Mouse (Mus musculus): ENCODE results near the gene Hagh.

Gene Hagh

DNA sequence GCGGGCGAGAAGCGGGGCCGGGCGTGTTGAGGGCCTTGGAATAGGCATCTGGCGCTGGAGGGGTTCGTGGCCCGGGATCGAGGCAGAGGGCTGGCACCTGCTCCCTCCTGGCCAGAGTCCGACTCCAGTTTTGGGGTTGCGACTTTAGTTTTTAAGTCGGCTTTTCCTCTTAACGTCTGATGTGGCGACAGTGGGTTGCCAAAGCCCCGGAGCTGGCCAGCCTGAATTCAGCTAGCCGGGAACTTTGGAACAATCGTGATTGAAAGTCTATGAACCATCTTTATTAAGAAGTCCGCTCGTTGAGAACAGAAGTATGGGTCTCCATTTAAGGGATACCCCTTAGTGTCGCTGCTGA lies 10.8 kb downstream of the Hagh start:
- no peak for DNase-seq

DNA sequence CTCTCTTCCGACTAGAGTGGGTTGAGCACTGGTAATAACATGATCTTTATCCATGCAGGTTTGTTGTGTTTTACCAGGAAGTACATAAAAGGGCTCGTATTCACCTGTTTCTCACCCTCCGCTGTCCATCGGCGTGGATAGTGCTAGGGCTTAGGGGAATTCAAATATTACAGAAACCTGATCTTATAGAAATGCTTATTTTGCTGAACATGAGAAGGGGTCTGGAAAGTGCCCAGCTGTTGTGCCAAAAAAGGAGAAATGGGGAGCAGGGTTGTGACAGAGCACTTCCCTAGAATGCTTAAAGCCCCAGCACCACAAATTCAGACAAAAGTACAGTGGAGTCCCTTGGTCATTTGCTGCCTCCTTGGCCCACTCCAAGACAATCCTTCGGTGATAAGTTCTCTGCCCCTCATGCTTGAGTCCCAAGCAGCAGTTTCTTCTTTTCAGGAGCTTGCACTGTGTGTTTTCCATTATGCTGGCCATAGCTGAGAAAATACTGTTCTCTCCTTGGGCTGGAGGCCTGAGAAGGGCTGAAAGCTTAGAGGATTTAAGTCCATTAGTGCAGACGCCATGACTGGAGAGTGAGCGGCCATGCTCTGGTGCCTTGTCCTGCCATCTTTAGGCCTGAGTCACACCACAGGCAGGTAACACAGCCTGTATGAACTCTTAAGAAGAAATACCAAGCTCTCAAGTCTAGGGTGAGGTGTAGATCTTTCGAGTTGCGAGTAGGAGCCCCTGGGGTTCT lies 11.6 kb downstream of the Hagh start:
- no peak for DNase-seq

DNA sequence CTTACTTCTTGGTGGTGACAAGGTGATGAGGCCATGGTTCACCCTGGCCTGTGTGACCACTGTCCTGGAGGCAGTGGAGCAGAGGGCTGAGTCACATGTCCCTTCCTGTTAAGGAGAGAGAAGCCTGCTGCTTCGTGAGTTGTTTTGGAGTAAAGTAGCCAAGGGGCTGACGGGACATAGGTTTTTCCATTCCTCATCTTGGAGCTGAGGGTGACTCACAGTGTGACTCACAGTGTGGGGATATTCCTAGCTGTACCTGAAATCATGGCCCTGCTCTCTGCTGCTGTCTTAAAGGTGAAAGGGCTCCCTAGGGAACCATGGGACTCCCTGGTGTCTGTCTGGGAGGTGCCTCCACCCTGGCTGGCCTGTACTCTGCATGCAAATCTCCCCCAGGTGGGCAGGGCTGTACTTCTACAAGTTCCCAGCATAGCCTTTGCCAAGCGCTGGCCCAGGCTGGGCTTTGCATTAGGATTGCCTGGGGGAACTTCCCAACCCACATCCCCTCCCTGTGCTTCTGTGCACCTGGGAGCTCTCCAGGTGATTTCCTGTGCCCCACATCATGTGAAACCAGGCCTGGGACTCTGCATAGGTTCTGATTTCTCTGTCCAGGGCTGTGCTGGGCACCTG lies 16.0 kb downstream of the Hagh start:
- peak; percentile 45 to 60 for DNase-seq

DNA sequence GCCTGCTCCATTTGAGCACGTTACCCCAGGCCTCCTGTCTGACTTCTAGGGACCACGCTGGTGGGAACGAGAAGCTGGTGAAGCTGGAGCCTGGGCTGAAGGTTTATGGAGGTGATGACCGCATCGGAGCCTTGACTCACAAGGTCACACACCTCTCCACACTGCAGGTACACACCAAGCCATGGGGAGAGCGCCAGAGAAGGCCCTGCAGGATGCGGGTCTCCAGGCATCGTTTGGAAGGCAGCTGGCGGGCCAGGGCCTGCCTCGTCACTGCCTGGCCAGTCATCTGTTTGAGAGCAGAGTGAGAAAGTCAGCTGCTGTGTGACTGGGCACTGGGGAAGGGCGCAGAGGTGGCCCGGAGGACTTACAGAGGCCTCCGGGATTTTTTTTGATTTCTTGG lies 16.6 kb downstream of the Hagh start:
- DNase-seq = peak in 1 of 2 experiments; percentile 10

DNA sequence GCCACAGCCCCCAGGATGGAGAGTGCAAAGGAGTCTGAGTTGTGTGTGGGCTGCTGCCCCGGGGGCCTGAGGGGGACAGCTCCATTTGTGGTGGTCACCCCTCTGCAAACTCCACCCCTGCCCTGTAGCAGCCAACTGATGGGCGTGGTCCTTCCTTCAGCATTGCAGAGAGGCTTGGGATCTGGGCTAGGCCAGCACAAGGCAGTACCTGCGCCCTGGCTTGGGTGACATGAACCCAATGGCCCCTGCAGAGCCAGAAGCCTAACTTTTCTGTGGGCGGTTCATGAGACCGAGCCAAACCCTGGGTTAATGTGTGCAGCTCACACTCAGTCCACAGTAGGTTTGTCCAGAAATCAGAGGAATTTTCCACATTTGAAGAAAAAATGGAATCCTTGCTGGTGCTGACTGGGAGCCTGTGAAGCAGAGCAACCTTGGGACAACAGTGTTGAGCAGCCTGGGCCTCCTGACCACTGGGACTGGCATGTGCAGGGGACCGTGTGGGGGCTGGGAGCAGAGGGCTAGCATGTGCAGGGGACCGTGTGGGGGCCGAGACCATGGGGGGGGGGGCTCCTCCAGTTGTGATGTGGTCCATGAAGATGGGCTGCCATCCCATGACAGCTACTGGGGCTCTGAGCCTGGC lies 18.0 kb downstream of the Hagh start:
- peak; percentile 88 to 93 for DNase-seq

DNA sequence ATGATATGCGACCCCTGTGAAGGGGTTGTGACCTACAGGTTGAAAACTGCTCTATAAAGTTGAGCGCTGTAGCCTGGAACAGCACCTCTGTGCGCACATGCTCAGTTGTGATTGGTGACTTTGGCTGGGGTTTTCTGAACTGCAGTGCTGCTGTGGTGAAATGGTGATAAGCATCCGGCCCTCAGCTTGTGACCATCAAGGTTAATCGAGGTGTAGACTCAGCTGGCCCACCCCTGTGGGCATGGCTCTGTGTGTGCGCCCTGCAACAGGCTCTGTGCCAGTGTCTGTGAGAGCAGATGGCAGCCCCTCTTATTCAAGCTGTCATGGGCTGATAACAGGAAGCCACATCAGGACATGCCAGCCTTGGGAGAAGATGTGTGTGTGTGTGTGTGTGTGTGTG lies 19.0 kb downstream of the Hagh start:
- peak in 1 of 2 experiments; percentile 26 for DNase-seq

DNA sequence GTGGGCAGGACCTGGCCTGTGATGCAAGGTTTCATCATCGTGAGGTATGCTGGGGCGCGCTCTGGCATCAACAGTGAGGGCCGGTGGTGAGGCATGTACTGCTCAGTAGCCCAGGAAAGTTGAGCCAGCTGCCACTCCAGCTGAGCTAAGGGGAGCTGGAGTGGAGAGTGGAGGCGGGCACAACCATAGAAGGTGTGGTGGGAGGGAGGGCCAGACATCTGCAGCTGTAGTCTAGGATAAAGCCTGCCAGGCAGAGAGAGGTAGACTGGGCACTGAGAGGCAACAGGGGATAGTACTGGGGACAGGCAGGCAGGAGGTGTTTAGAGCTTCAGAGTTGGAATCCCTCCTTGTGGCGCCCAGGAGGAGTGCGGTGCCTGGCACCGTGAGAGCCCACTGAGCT lies 20.1 kb downstream of the Hagh start:
- DNase-seq = no peak

DNA sequence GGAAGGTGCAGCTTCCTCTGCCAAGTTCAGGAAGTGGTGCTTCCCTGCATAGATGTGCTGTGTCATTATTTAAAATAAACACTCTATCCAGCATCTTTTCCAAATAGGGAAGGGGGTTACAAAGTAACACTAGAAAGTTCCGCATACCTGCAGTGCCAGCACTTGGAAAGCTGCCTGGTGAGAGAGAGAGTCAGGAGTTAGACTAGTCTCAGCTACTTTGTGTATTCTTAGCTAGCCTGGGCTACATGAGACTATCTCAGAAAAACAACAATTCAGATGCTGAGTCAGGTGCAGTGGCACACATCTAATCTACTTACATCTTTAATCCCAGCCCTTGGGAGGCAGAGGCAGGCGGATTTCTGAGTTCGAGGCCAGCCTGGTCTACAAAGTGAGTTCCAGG lies 21.8 kb downstream of the Hagh start:
- no peak for DNase-seq

DNA sequence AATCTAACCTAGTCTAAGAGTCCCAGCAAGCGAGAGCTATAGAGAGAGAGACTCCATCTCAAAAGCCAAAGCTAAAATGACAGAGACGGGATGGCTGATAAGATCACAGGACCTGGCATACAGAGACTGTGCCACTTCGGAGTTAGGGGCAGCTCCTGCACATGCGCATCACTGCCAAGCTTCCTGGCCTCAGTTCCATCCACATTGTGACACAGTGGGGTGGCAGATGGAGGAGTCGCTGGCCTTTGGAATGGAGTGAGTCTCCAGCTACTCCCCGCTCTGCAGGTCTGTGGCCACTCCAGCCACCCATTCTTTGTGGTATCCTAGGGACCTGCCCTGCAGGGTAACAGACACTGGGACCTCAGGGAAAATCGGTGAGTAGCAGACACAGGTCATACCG lies 25.8 kb downstream of the Hagh start, which contains the start of gene Igfals:
Gene Igfals, plus strand, starts transcription at position 222 of the 400 bp plus-strand sequence.
- no peak for DNase-seq

DNA sequence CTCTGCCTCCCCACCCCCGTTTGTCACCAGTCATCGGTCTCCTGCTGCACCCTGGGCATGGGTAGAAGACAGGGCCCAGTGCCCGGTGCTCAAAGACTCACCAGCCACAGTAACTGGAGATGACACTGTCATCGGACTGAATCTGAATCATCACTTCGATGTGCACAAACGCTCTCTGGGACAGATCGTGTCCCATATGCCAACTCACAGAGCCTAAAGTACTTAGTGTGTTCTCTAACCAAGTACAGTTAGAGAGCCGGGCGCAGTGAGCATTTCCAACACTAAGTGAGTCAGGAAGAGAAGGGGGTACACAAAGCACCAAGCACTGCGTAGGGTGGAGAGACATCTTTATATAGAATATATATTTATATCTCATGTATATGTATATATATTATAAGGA lies 28.0 kb downstream of the Hagh start:
- DNase-seq = no peak

DNA sequence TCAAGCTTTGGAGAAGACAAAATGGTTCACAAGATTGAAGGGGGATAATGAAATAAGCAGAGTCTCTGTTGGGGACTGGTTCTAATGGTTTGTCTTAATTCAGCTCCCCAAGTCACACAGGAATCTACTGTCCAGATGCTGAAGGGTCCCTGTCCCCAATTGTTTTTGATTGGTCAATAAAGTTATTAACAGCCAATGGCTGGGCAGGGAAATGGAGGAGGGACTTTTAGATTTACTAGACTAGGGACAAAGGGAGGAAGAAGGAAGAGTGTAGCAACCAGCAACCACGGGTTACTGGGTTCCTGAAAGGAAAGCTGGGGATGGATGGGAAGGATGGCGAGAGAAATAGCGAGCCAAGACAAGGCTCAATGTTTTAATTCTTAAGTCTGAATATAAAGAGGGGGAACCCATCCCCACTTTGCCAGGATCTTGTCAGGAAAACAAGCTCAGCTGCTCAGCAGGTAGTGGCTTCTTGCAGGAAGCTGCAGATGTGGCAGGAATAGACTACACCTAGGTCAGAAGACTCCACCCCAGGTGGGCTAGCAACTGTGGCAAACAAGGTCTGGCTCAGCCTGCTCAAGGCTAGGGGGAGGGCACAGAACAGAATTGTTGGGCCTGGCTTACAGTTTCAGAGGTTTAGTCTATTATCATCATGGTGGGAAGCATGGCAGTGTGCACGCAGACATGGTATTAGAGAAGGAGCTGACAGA lies 33.9 kb downstream of the Hagh start:
- no peak for DNase-seq

DNA sequence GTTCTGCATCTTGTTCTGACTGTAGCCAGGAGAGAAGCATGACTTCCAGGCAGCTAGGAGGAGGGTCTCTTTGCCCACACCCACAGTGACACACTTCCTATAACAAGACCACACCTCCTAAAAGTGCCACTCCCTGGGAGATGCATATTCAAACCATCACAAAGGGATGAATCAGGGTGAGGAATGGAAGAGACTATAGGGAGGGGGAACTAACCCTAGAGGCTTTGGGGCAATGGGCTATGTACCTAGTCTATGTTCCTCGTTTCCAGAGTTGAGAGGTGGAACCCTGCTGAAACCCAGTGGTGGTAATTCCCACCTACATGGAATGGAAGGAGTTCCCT lies 34.4 kb downstream of the Hagh start:
- no peak for DNase-seq

DNA sequence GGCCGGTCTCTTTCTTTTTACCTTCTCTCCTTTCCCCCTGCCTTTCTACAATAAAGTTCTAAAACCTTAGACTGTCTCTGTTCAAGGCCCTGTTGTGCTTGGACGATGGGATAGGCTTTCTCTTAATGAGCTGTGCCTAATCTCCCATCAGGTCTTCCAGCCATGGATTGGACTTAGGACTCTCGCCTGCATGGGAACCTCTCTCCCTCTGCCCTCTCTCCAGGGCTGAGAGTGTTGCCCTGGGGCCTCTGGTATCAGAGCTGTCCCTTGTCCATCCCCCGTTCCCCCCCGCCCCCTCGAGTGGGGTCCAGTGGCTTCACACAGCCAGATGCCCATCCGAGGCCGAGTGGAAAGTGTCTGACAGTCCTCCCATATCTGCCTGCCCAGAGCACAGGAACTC lies 35.0 kb downstream of the Hagh start:
- peak in 1 of 2 experiments; percentile 41 for DNase-seq

DNA sequence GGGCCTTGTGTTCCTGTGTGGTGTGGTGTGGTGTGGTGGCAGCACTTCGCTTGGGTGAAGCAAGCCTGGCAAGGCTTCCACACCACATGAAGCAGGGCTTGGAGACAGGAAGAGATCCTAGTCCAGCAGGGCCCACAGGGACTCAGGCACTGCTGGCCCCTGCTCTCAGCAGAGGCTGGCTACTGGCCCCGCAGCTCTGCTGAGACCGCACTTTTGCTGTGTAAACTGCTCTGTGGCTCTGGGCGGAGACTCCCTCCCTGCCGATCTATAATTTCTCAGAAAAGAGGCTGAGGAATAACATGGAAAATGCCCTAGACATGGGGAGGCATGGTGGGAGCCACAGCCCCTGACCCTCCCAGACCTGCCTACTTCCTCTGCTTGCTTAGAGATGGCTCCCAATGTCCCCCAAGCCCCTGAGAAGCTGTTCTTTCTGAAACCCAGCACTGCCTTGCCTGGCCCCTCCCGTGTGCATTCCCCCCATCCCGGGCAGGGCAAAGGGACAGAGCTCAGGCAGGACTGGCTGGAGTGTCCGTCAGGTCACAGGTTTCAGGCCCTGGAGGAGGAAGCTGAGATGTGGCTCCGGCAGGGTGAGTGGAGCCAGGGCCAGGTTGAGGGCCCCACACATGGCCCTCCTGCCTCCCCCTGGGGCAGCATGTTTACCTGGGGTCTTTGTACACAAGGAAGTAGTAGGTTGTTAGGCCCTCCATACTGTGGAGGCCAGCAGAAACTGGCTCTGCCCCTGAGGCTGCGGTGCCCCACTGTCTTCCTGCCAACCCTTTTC lies 37.6 kb downstream of the Hagh start:
- peak; percentile 79 to 83 for DNase-seq

DNA sequence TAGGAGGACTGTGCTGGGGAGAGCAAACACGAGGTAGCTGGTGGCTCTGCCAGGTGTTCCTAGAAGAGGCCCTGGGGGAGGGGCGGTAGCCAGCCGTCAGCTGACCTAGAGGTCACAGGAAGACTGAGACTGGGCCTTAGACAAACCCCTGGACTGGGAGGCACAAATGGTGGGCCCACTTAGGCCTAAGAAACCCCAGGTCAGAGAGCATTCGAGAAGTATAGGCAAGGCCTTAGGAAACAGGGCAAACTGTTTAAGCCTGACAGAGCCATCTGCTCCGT lies 38.1 kb downstream of the Hagh start:
- peak; percentile 94 for DNase-seq

DNA sequence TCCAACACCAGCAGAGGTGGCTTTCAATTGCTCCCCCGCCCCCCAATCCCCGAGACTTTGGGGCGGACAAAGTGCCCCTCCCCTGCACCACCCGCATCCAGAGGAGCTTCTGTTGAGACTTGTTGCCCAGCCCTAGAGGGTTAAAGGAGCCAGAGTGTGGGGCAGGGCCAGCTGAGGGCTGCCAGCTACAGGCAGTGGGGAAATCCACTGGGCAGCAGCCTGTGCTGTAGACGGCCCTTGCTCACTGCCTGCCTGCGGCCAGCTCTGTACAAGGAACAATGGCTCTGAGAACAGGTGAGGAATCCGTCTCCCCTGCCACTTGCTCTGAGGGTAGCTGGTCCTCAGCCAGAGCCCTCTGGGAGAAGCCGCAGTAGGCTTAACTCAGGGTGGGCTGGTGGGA lies 38.6 kb downstream of the Hagh start:
- peak; percentile 50 to 61 for DNase-seq

DNA sequence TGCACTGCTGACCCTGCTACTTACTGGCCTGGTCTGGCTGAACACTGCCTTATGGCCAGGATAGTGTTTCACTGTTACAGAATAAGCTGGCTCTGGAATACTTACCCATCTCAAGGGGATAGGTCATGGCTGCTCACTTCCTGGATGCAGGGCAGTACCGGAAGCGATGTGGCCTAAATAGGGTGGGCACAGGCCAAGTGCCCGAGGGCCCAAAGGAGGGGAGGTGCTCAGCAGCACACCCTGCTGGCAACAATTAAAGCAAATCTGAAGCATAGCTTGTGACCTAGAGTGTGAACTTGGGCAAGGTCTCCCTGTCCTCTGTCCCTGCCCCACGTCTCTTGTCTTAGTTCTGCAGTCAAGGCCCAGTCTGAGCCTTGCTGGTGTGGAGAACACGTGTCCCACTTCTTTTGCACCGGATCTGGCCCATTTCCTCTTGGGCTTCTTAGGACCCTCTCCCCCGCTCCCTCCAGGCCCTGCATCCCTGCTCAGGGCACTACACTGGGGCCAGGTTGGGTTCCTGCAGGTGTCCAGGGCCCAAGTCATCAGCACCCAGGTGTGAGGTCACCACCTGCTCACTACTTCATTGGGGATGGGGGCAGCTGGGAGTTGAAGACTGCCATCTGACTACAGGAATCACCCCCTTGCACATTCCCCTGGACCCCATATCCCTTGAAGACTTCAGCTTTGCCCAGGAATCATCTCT lies 41.9 kb downstream of the Hagh start:
- peak; percentile 52 to 79 for DNase-seq

DNA sequence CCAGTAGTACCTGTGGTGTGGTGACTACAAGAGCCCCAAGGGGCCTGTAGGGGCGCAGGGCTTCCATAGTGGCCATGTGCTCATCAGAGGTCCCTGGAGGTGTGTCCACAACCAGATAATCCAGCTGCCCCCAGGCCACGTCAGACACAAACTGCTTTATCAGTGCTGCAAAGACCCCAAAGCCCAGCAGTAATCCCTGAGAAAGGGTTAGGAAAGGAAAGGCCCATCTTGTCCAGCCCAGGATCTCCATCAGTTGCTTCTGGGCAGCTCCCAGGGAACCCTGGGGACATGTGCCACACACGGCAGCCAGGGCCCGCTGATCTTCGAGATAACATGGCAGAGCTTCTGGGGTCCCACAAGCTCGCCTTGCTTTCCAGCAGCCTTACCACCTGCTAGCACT lies 44.4 kb downstream of the Hagh start:
- DNase-seq = no peak

DNA sequence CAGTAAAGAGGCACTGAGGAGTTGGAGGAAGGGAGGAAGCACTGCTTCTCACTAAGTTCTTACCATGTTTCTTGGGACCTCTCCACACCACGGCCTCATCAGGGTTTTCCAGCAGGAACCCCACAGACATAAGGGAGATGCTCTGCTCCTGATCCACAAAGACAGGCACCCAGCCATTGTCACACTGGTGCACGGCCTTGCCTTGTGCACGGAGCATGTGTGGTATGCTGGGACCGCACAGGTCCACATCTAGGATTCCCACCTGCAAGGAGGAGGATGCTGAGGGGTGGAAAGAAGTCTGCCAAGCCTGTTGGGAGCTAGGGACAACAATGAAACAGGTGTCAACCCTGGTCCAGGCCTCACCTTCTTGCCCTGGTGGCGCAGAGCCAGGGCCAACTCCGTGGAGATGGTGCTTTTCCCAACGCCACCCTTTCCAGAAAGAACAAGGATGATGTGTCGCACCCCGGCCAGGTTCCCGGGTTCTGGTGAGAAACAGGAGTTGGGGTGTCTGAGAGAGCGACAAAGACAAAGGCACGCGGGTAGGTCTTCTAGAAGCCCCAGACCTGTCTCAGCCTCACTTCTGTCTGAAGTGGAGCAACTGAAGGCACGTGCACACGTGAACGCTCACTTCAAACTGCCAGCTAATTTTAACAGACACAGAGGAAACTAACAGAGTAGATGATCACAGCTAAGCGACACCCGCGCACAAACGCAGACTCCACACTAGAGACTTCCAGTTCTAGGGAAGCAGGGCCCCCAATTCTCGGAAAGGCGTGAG lies 45.6 kb downstream of the Hagh start:
- DNase-seq = no peak

DNA sequence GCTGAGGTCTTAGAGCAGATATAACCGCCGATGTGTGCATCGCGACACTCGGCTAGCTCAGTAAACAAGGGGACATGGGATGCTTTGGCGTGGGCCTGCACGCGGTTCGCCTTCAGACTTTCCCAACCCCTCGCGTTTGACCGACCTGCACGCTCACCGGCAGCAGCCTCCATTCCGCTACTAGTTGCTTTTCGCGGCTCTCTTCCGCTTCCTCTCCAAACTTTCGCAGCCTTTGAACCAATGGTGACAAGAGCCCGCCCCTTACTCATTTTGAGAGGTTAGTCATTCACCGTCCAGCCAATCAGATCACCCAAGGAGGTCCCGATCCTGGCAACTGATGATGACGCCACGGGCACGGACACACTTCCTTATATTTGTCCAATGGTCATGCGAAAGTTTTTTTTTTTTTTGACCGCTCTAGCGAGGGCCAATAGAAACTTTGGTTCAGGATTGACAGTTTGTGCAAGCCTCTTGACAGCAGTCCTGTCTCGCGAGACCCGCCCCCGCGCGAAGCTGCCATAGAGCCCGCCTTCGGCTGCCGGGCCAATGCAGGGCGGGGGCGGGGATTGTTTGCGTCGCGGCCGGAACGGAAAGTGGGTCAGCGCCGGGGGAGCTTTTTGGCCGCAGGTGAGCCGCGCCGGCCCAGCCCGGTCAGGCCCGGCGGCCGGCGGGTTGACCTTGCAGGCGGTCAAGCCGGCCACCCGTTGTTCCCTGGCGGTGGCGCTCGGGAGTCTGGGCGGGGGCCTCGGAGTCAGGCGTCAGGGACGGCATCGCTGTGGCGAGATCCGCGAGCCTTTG lies 46.4 kb downstream of the Hagh start, which contains the start of the genes Nubp2 and Spsb3:
Gene Nubp2, minus strand, starts transcription at position 216 of the 798 bp plus-strand sequence.
Gene Spsb3, plus strand, starts transcription at position 510 of the 798 bp plus-strand sequence.
- DNase-seq = peak; percentile 99 to 100

DNA sequence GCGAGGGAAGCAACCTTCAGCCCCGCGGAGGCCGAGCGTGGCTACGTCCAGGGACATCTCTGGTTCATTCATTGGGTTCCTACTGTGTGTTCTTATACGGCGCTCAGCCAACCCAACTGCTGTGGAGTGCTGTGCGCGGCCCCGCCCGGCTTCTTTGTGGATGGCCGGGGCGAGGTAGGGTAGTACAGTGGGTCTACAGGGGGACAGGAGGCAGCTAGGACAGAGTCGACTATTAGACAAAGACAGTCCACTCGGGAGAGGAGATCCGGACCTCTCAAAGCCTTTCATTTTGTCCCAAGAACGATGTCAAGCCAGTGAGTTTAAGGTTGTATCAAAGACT lies 47.0 kb downstream of the Hagh start:
- no peak for DNase-seq

Measured in kidney, postnatal 36 days (tissue).